Mouse (Mus musculus) cerebellum, adult 2 months (tissue): ENCODE measurements around the gene Tmem50a. TPM values are rescaled to one million over a fixed set of nuclear protein-coding genes. Genes with fewer than 3 reads are reported as not detected.
A peak's percentile ranks its signal among the peaks of the same experiment; 100 is the strongest.
"Not testable (repeated sequence)": the region's sequence is repeated elsewhere in the genome, so short reads cannot be mapped to it uniquely, and the experiment has no call there.

Source experiments
- DNase-seq, 2 experiments: peaks; one replicate each; pipeline ENCODE4 v3.0.0; 2021
- H3K27ac ChIP-seq: fragments of 200-500 bp; 2 replicates; pipeline ENCODE4 v1.5.1; 2012; ENCODE audit warnings: low read length, control low read depth, inconsistent platforms; ENCODE audit not compliant: insufficient read depth
- H3K27me3 ChIP-seq: fragments of 200-500 bp; 2 replicates; pipeline ENCODE4 v1.6.1; 2012; ENCODE audit warnings: inconsistent platforms, mild to moderate bottlenecking, low read length, moderate library complexity; ENCODE audit not compliant: control insufficient read depth, insufficient read depth
- H3K4me1 ChIP-seq: fragments of 200-500 bp; 2 replicates; pipeline ENCODE4 v1.6.1; 2011; ENCODE audit warnings: low read length; ENCODE audit not compliant: control insufficient read depth, insufficient read depth
- H3K4me3 ChIP-seq: fragments of 200-500 bp; replicated peaks from 2 replicates; pipeline ENCODE3; 2011; ENCODE audit warnings: mild to moderate bottlenecking, low read depth, low read length, control low read depth; ENCODE audit not compliant: insufficient read depth
- CTCF ChIP-seq: fragments of 200-500 bp; IDR thresholded peaks from 2 replicates; pipeline ENCODE4 v1.5.1; 2011; ENCODE audit warnings: low read depth, mild to moderate bottlenecking, control low read depth, low read length, moderate library complexity, borderline replicate concordance; ENCODE audit not compliant: insufficient read depth
- POLR2A ChIP-seq: fragments of 200-500 bp; IDR thresholded peaks from 2 replicates; pipeline ENCODE4 v1.6.1; 2011; ENCODE audit warnings: low read length, control low read depth, borderline replicate concordance; ENCODE audit not compliant: insufficient read depth
- WGBS: fragments of 180-500 bp; shearing (Covaris S2); methylation state at CpG from one replicate; pipeline ENCODE4 v1.1.7; 2018; 5-methylcytosine and 5-hydroxymethylcytosine counted together
- polyA plus RNA-seq: library from polyadenylated mRNA; depleted of rRNA; stranded (reverse); fragments of >200 nt; gene quantifications from 2 replicates; pipeline ENCODE4 v1.2.3, GENCODE M21; 2012

Gene Tmem50a
- polyA plus RNA-seq, 1 experiment: 111 TPM

DNA sequence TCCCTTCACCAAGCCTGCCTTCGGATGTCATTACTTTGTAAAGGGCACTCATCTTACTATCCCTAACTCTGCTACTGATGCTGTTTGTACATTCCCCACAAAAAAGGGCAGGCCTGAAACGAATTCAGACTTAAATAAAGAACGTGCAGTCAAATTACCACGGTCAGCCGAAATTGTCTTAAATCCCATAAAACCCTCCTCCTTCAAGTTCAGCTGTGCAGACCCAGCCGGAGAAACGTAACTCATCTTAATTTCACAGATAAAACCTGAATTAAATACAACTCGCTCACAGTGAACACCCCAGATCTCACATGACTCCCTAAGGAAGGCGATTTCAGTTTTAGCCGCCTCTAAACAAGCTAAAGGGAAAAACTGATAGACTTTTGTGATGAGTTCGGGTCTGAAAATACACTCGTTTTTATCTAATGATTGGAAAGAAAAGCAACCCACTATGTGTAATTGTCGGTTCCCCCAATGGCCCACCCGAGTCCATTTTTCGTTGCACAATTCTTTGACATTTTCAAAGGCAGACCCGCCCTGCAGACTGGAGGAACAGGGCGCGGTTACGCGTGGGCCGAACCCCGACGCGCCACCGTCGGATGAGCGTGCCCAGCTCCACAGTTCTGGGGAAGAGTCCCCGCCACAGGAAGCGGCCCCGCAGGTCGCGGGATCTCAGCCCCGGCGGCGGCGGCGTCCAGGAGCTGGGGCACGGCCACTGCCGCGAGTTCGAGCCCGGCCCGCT is 531 bp downstream of the Tmem50a start:
- H3K4me1 ChIP-seq: no peaks in the 10 kb centered on the region; the same call in 1 of the 2 replicates
- no peak overlapping the region for H3K27ac ChIP-seq
- DNase-seq: no peak
- H3K4me3 ChIP-seq: peak overlapping the region; percentile 57
- no peak for TF ChIP-seq POLR2A
- no peak for TF ChIP-seq CTCF
- no peaks in the 10 kb centered on the region for H3K27me3 ChIP-seq
- 5% methylated on average over 43 of the region's 43 CpGs for WGBS

DNA sequence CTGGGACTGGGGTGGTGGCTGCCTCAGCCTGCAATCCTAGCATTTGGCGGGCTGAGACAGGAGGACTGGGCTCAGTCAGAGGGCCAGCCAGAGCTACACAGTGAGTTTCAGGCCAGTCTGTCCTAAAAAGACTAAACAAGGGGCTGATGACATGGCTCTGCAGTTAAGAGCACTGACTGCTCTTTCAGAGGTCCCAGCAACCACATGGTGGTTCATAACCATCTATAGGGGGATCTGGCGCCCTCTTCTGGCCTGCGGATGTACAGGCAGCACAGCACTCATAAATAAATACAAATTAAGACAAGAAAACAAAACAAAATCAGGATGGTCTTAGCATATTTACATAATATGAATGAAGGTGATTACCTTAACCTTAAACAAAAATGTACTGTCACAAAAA is 1.4 kb downstream of the Tmem50a start:
- TF ChIP-seq POLR2A (no peak), CTCF (peak; percentile 69)
- 37% methylated on average over 3 of the region's 3 CpGs for WGBS
- no peak overlapping the region for H3K27ac ChIP-seq
- H3K4me3 ChIP-seq: no peak overlapping the region
- no peaks in the 10 kb centered on the region; the same call in 1 of the 2 replicates for H3K4me1 ChIP-seq
- no peaks in the 10 kb centered on the region for H3K27me3 ChIP-seq
- peak; percentile 60 to 70 for DNase-seq

DNA sequence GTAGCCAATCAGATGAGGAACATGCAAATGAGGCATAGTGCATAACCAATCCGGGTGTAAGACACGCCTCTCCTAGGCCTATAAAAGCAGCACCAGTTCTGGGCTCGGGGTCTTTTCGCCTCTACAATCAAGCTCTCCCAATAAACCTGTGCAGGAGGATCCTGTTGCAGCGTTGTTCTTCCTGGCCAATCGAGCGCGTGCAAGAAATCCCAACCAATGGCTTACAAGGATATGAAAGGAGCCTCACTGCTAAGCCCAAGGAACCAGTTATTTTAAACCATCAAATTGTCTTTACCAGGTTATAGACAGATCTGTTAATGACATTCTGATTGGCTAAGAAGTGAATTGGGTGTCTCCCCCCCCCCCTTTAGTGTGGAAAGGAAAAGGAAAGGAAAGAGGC is 3.4 kb downstream of the Tmem50a start:
- not testable (repeated sequence) for H3K27ac ChIP-seq, H3K4me1 ChIP-seq, DNase-seq, H3K4me3 ChIP-seq, H3K27me3 ChIP-seq
- 98% methylated on average over 8 of the region's 8 CpGs for WGBS

DNA sequence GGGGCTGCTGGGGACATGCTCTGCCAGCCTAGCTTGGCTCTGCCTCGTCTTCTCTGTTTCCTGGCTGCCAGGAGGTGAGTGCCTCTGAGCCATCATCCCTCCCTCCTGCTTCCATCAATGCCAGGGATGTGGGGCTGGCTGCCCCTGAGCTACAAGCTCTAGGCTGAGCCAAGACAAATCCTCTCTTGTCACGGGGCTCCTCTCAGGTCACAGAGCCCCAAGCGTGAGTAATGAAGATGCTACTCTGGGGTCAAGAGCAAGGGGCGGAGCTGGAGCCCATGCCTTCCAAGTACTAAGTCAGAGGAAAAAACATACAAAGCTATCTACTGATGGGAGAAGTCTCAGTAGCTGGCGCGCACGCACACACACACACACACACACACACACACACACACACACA is 11.8 kb downstream of the Tmem50a start:
- 62% methylated on average over 7 of the region's 7 CpGs for WGBS
- Histone ChIP-seq H3K27me3 (no peaks in the 10 kb centered on the region), H3K27ac (no peak overlapping the region), H3K4me3 (no peak overlapping the region), H3K4me1 (peaks cover 18% of the 10 kb centered on the region)
- TF ChIP-seq CTCF: no peak
- no peak for TF ChIP-seq POLR2A
- DNase-seq: no peak

DNA sequence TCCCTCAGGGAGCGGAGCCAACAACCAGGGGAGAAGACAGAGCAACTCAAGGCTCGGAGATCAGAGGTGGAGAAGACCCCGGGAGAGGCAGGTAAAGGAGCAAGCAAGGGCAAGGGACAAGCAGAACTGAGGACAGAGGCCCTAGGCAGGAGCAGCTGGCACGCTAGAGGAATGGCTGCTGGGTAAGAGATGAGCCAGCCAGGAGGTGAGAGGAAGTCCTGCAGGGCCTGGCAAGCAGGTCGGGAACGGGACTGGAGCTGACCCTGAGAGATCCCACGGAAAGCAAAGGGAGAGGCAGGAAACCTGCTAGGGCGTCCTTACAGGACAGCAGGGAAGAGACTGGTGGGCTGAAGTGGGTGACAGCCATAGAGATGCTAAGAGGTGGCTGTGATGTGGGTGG is 13.7 kb downstream of the Tmem50a start:
- peak; percentile 54 to 62 for DNase-seq
- peak overlapping the region; percentile 81 for H3K27ac ChIP-seq
- TF ChIP-seq CTCF (no peak), POLR2A (no peak)
- 39% methylated on average over 8 of the region's 8 CpGs for WGBS
- peaks cover 18% of the 10 kb centered on the region for H3K4me1 ChIP-seq
- H3K4me3 ChIP-seq: no peak overlapping the region
- no peaks in the 10 kb centered on the region for H3K27me3 ChIP-seq

DNA sequence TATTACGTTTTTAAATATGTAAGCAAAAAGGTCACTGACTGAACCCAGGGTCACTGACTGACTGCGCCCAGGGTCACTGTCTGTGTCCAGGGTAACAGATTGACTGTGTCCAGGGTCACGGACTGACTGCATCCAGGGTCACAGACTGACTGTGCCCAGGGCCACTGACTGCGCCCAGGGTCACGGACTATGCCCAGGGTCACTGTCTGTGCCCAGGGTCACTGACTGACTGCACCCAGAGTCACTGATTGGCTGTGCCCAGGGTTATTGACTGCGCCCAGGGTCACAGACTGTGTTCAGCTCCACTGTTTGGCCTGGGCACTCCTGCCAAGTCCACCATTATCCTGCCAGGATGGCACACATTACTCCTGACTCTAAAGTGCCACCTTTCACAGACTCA is 17.6 kb downstream of the Tmem50a start:
- no peak overlapping the region for H3K4me3 ChIP-seq
- peaks cover 11% of the 10 kb centered on the region for H3K4me1 ChIP-seq
- WGBS: 87% methylated on average over 6 of the region's 6 CpGs
- H3K27me3 ChIP-seq: no peaks in the 10 kb centered on the region
- no peak for DNase-seq
- no peak overlapping the region for H3K27ac ChIP-seq
- TF ChIP-seq POLR2A (no peak), CTCF (no peak)

DNA sequence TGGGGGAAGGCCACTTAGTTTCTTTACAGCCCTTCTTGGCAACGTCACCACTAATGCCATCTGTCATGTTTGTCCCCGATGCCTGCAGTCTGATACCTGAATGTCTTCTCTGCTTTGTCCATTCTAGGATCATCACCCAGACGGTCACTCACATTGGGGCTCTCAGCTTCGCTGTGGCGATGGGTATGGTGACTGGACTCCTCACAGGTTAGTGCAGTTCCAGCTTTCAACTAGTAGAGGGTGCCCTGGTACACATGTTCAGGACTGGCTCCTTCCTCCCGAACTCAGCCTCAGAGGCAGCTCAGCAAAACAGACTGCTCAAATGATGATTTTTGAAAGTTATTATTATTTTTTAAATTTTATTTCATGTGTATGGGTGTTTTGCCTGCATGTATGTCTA is 22.7 kb downstream of the Tmem50a start:
- TF ChIP-seq POLR2A (no peak), CTCF (peak; percentile 52; the same call in 1 of the 2 replicates)
- Histone ChIP-seq H3K4me3 (no peak overlapping the region), H3K27ac (no peak overlapping the region), H3K27me3 (no peaks in the 10 kb centered on the region), H3K4me1 (peaks cover 3% of the 10 kb centered on the region; the same call in 1 of the 2 replicates)
- peak; percentile 71 to 79 for DNase-seq
- WGBS: 8% methylated on average over 6 of the region's 6 CpGs

DNA sequence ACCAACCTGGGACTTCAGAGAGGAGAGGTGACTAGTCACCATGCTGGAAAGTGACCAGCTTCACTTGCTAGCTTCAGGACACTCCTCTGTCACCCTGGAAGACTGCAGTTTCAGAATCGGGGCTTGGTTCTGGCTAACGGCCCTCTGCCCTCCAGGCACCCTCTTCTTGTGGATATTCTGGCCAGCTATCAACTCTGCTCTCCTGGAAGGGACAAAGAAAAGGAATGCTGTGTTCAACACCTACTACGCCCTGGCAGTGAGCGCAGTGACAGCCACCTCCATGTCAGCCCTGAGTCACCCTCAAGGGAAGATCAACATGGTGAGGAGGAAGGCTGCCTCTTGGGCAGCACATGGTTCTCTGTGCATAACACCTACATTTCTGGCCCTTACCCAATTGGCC is 30.5 kb downstream of the Tmem50a start:
- TF ChIP-seq POLR2A (no peak), CTCF (no peak)
- WGBS: 75% methylated on average over 4 of the region's 4 CpGs
- Histone ChIP-seq H3K4me1 (0 out of 2 replicates have a peak, but pooled peaks cover 4% of the 10 kb centered on the region), H3K4me3 (no peak overlapping the region), H3K27me3 (no peaks in the 10 kb centered on the region), H3K27ac (no peak overlapping the region)
- no peak for DNase-seq
